Mouse (Mus musculus) hindbrain, embryonic 15.5 days (tissue): ENCODE results near the gene Dlgap5. TPM values are rescaled to one million over a fixed set of nuclear protein-coding genes. Genes with fewer than 3 reads are reported as not detected.

ENCODE experiments used
- ATAC-seq: fragments of 200-750 bp; cut with Nextera tagmentation; 2 replicates; pipeline ENCODE4 v1.8.0; 2017; ENCODE audit warnings: low read depth, moderate number of reproducible peaks, moderate TSS enrichment; ENCODE audit not compliant: low FRiP score
- H3K27ac ChIP-seq: fragments of 300-500 bp; sonication (generic); replicated peaks from 2 replicates; pipeline ENCODE4 v1.5.1; 2015; ENCODE audit warnings: mild to moderate bottlenecking, inconsistent platforms
- H3K27me3 ChIP-seq: fragments of 300-500 bp; sonication (generic); 2 replicates; pipeline ENCODE4 v1.6.1; 2015; ENCODE audit warnings: control low read depth, inconsistent platforms
- H3K36me3 ChIP-seq: fragments of 300-500 bp; sonication (generic); 2 replicates; pipeline ENCODE4 v1.6.1; 2015; ENCODE audit warnings: control low read depth, inconsistent platforms
- H3K4me1 ChIP-seq: fragments of 300-500 bp; sonication (generic); replicated peaks from 2 replicates; pipeline ENCODE4 v1.6.1; 2015; ENCODE audit warnings: control low read depth, inconsistent platforms
- H3K4me2 ChIP-seq: fragments of 300-500 bp; sonication (generic); 2 replicates; pipeline ENCODE4 v1.6.1; 2015; ENCODE audit warnings: moderate library complexity, mild to moderate bottlenecking, inconsistent platforms
- H3K4me3 ChIP-seq: fragments of 300-500 bp; sonication (generic); 2 replicates; pipeline ENCODE4 v1.5.1; 2015; ENCODE audit warnings: mild to moderate bottlenecking, inconsistent platforms
- H3K9ac ChIP-seq: fragments of 300-500 bp; sonication (generic); 2 replicates; pipeline ENCODE4 v1.6.1; 2015; ENCODE audit warnings: inconsistent platforms
- H3K9me3 ChIP-seq: fragments of 300-500 bp; sonication (generic); 2 replicates; pipeline ENCODE4 v1.6.1; 2016; ENCODE audit warnings: control low read depth, inconsistent platforms
- whole genome bisulfite sequencing: fragments of 180-500 bp; shearing (Covaris S2); methylation state at CpG from one replicate; pipeline ENCODE4 v1.1.7; 2015; 5-methylcytosine and 5-hydroxymethylcytosine counted together
- polyA plus RNA-seq: library from polyadenylated mRNA; unstranded; fragments of >200 nt; fragmentation: Nextera tagmentation; extraction: Ambion mirVana; gene quantifications from 2 replicates; pipeline ENCODE4 v1.2.1, GENCODE M21; 2015

The Dlgap5 gene
- polyA plus RNA-seq, 1 experiment from 2014 or later = 8.4 TPM

DNA sequence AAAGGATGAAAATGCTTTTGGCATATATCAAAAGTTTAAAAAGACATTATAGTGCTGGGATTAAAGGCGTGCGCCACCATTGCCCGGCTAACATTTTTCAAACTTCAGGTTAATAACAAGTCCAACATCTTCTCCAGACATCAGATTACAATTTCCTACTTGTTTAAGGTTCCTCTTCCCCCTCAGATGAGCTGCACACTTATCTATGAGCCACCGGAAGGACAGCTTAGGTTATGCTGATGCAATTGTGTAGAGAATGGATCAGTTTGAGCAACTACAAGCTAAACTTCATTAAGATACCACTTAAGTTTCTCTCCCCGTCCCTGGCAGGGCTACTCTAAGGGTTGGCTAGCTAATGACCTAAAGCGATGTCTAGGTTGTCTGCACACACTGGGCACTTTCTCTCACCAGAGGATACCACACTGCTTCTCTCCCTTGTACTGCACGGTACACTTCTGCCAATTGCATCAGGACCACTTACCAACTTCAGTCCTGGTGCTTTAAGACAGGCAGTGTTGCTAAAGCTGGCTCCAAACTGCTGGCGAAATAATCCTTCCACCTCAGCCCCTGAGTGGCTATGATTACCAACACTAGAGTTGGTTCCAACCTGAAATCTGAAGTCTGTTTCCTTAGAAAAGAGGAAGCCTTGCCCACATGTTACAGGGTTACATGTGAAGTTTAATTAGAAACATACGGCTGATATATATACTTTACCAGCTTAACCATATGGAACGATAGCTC is 24.7 kb downstream of the Dlgap5 start:
- 95% methylated on average over 10 of the region's 10 CpGs for WGBS
- no peak for ATAC-seq
- H3K4me1 ChIP-seq = 0 out of 2 replicates have a peak, but pooled peaks cover 6% of the 10 kb centered on the region
- H3K36me3 ChIP-seq = no peaks in the 10 kb centered on the region
- no peaks in the 10 kb centered on the region for H3K27me3 ChIP-seq
- no peaks in the 10 kb centered on the region for H3K9me3 ChIP-seq
- H3K27ac ChIP-seq = no peak overlapping the region
- H3K4me3 ChIP-seq = no peak overlapping the region
- H3K4me2 ChIP-seq = no peak overlapping the region
- H3K9ac ChIP-seq = no peak overlapping the region

DNA sequence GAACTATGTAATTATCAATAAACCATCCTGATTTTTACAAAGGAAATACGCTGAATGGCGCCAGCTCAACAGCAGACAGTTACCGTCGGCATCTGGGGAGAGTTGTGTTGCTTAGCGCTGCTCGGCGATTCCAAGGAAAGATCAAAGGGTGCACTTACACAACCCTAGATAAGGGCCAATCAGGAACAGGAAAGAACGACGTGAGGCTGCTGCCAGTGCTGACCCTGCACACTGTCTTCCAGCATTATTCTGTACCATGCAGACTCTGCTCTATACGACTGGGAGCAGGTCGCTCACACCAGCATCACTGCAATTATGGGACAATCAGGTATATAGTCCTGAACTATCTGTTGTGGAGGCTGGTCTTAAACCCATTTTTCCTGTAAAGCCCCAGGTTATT is 32.1 kb downstream of the Dlgap5 start:
- Histone ChIP-seq H3K4me1 (no peaks in the 10 kb centered on the region), H3K4me2 (no peak overlapping the region), H3K4me3 (no peak overlapping the region), H3K9me3 (no peaks in the 10 kb centered on the region), H3K27me3 (no peaks in the 10 kb centered on the region), H3K9ac (no peak overlapping the region), H3K36me3 (no peaks in the 10 kb centered on the region), H3K27ac (no peak overlapping the region)
- WGBS = 87% methylated on average over 11 of the region's 11 CpGs
- ATAC-seq = no peak

DNA sequence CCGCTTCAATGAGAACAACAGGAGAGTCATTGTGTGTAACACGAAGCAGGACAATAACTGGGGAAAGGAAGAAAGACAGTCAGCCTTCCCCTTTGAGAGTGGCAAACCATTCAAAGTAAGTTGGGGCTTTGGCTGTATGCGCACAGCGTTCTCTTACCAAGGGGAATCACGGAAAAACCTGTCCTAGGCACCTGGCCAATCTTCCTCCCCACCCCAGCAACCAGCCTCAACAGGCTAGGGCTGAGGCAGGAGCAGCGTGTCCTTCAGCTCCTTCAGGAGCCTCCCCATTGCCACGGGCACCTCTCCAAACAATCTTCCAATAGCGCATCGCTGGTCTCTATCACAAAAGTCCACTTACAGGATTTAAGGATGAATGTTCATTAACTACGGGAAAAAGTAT is 33.6 kb downstream of the Dlgap5 start:
- no peaks in the 10 kb centered on the region for H3K27me3 ChIP-seq
- no peaks in the 10 kb centered on the region for H3K9me3 ChIP-seq
- 85% methylated on average over 10 of the region's 10 CpGs for WGBS
- ATAC-seq = no peak
- H3K4me3 ChIP-seq = no peak overlapping the region
- H3K27ac ChIP-seq = no peak overlapping the region
- H3K9ac ChIP-seq = no peak overlapping the region
- H3K36me3 ChIP-seq = no peaks in the 10 kb centered on the region
- no peaks in the 10 kb centered on the region for H3K4me1 ChIP-seq
- no peak overlapping the region for H3K4me2 ChIP-seq

DNA sequence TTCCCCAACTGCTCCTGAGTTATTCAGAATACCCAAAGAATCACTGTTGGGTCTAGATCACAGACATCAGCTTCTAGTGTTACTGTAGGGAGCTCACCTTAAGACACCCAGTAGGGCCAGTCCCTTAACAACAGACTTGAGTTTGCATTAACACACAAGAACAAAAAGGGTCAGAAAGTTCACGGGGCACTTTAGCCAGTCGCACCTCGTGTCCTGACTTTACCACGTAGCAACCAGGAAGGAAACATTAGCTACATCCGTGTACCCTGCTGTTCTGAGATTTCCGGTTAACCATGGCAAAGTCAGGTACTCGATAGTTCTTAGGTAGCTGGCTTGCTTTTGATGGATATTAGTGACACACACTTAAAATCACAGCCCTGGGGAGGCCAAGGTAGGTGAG is 34.3 kb downstream of the Dlgap5 start:
- Histone ChIP-seq H3K4me2 (no peak overlapping the region), H3K4me1 (no peaks in the 10 kb centered on the region), H3K9me3 (no peaks in the 10 kb centered on the region), H3K4me3 (no peak overlapping the region), H3K27me3 (no peaks in the 10 kb centered on the region), H3K36me3 (no peaks in the 10 kb centered on the region), H3K9ac (no peak overlapping the region), H3K27ac (no peak overlapping the region)
- no peak for ATAC-seq
- WGBS = 86% methylated on average over 7 of the region's 7 CpGs

DNA sequence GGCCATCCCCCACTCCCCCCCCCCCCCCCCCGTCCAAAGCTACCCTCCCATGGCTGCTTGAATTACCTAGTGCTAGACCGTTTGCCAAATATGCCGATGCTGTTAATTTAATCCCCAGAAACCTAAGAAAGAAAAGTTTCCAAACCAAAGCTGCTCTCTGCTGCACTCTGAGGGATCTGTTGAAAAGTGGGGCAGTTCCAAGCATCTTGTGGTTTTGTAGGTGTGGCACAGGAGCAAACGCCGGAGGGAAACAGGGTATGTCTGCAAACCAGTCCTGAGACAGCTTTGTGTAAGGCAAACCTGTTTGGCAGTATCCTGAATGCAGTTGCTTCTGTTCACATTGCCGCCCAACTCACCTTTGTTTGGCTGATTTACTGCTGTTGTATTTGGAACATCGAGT is 39.9 kb downstream of the Dlgap5 start:
- H3K4me1 ChIP-seq = peaks cover 9% of the 10 kb centered on the region
- no peak overlapping the region for H3K4me2 ChIP-seq
- no peaks in the 10 kb centered on the region for H3K9me3 ChIP-seq
- 81% methylated on average over 7 of the region's 7 CpGs for WGBS
- no peak overlapping the region for H3K9ac ChIP-seq
- H3K36me3 ChIP-seq = no peaks in the 10 kb centered on the region
- H3K27me3 ChIP-seq = peaks cover 12% of the 10 kb centered on the region
- no peak for ATAC-seq
- H3K4me3 ChIP-seq = no peak overlapping the region
- H3K27ac ChIP-seq = no peak overlapping the region

DNA sequence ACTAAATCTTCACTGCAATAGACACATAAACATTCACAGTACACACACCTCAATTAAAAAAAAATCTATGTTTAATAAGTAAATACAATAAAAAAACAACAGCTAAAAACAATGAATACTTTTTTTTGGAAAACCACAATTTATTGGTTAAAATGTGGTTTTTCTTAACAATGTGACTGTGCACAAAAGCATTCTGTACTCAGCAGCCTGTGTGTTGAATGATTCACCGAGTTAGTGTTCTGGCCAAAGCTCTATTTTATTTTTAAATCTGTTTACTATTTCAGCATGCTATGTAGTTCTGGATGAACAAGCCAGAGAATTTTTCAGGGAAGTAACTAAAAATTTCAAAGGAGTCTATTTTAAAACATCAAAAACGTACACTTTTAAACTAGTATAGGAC is 41.7 kb downstream of the Dlgap5 start:
- Histone ChIP-seq H3K4me3 (no peak overlapping the region), H3K4me2 (no peak overlapping the region), H3K9ac (no peak overlapping the region), H3K36me3 (no peaks in the 10 kb centered on the region), H3K27me3 (peaks cover 13% of the 10 kb centered on the region), H3K9me3 (no peaks in the 10 kb centered on the region), H3K4me1 (peaks cover 9% of the 10 kb centered on the region), H3K27ac (no peak overlapping the region)
- 76% methylated on average over 2 of the region's 2 CpGs for WGBS
- ATAC-seq = no peak

DNA sequence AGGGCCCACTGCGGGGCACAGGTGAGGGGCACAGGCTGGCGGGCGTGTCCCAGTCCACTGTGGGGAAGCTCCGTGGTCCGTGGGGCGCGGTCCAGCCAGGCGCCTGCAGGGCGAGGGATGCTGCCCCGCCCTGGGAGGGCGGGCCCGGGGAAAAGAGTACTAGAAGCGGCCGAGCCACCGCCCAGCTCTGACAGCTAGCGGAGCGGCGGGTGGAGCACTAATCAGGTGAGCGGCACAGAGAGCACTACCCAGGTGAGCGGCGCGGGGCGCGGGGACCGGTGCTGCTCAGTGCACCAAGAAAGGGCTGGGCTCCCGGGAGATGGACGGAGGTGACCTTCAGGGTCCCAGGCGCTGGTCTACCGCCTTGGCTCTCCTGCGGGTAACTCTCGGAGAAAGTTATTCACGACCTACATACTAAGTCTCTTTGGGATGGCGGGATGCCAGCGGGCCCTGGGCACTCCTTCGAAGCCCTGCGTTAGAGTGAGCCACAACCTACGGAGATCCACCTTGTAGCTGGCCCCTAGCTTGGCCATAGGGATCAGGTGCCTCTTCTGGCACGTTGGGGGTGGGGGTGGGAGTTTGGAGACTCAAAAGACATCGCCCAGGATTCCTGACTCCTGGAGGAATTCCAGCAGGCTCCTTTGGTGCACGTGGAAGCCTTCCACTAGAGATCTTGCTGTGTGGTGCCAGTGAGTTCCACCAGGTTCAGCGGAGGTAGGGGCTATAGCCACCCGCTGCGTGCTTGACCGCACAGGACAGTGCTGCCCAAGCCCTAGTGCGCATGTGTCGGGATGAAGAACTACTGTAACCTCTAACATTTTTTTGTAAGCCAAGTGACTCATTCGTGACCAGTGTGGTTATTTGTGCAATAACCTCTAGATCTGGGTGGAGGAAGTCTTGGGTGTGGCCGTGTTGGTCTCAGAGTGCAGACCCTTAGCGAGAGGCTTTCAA is 44.2 kb downstream of the Dlgap5 start:
- H3K4me1 ChIP-seq = peaks cover 9% of the 10 kb centered on the region
- peak; percentile 38; the same call in 1 of the 2 replicates for ATAC-seq
- WGBS = 15% methylated on average over 48 of the region's 49 CpGs
- no peaks in the 10 kb centered on the region for H3K36me3 ChIP-seq
- no peak overlapping the region for H3K9ac ChIP-seq
- peak overlapping the region; percentile 69 for H3K4me2 ChIP-seq
- H3K9me3 ChIP-seq = no peaks in the 10 kb centered on the region
- peaks cover 13% of the 10 kb centered on the region for H3K27me3 ChIP-seq
- peak overlapping the region; percentile 28 for H3K4me3 ChIP-seq
- H3K27ac ChIP-seq = no peak overlapping the region

DNA sequence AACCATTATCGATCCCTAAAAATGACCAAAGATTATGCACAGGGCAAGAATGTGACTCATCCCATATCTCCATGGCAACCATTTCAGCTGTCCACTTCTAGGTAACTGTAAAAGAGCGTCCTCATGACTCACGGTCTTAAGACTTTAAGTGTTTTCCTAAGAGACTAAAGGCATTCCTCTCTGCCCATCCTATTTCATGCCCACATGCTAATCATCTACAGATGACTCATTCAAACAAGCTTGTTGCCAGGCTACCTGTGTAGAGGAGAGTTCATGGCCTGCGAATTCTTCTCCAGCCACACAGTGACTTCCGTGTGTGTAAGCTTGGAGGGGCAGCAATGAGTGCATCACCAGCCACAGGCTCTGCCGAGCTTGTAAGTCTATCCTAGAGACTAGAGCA is 46.5 kb downstream of the Dlgap5 start:
- no peak for ATAC-seq
- H3K9me3 ChIP-seq = no peaks in the 10 kb centered on the region
- H3K27me3 ChIP-seq = peaks cover 13% of the 10 kb centered on the region

DNA sequence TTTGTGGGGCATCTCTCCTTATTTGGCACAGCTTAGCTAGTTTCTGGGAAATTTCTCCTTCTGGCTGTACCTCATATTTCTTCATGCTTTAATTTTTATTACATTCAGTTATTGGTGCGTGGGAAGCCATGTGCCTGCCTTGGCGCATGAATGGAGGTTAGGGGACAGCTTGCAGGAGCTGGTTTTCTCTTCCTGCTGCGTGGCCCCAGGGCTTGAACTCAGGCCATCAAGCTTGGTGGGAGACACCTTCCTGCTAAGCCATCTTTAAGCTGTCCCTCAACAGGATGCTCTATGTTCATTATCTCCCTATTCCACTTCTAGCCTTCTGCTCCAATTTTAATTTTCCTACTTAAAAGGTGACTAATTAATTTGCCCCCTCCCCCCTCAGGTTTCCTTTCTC is 47.4 kb downstream of the Dlgap5 start:
- peaks cover 13% of the 10 kb centered on the region for H3K27me3 ChIP-seq
- ATAC-seq = no peak
- H3K4me1 ChIP-seq = peaks cover 22% of the 10 kb centered on the region
- H3K4me3 ChIP-seq = no peak overlapping the region
- H3K9me3 ChIP-seq = no peaks in the 10 kb centered on the region
- no peak overlapping the region for H3K4me2 ChIP-seq
- no peak overlapping the region for H3K27ac ChIP-seq
- 84% methylated on average over 3 of the region's 3 CpGs for WGBS
- no peak overlapping the region for H3K9ac ChIP-seq
- H3K36me3 ChIP-seq = no peaks in the 10 kb centered on the region

More for the DNA sequence above, 46.5 kb downstream of the Dlgap5 start:
- 72% methylated on average over 6 of the region's 6 CpGs for WGBS
- Histone ChIP-seq H3K4me3 (no peak overlapping the region), H3K4me1 (peaks cover 20% of the 10 kb centered on the region), H3K4me2 (no peak overlapping the region), H3K9ac (no peak overlapping the region), H3K27ac (no peak overlapping the region), H3K36me3 (no peaks in the 10 kb centered on the region)

DNA sequence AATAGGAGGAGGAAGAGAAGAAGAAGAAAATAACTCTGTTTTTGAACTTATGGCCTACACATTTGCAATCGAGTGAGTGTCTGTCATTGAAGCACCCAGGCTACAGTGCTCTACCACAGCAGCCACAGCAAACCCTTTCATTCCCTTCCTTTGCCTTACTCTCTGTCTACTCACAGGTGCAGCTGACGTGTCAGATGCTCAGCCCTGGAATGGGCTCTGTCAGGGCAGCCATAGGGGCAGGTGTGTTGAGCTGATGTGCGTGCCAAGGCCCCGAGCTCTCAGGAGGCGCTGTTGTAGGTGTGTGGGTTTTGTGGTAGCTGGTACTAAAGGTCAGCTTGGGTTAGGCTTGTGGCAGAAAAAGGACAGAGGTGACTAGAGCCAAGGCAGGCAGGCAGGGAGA is 48.5 kb downstream of the Dlgap5 start:
- Histone ChIP-seq H3K36me3 (no peaks in the 10 kb centered on the region), H3K4me3 (no peak overlapping the region), H3K4me2 (no peak overlapping the region), H3K27ac (no peak overlapping the region), H3K9ac (no peak overlapping the region), H3K27me3 (peaks cover 13% of the 10 kb centered on the region), H3K9me3 (no peaks in the 10 kb centered on the region), H3K4me1 (peaks cover 27% of the 10 kb centered on the region)
- 87% methylated on average over 5 of the region's 5 CpGs for WGBS
- no peak for ATAC-seq

DNA sequence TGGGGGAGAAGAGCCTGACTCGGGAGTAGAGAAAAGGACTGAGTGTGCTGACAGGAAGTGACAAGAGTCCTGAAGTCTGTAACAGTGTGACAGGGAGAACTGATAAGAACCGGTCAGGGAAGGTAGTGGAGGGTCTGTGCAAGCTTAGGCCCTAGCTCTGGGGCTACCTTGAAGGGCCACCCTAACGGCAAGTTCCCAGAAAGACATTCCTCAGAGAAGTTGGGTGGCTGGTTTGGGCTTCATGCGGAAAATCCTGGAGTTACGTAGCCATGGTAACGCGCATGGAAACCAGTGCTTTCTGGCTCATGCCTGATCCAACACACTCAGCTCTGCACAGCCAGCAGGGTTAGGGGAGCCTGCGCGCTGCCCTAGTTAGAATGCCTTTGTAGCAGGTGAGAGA is 50.7 kb downstream of the Dlgap5 start, which contains the start of gene Lgals3:
TSS of gene Lgals3 (plus strand) at position 291 of the 400 bp plus-strand sequence.
- H3K9ac ChIP-seq = no peak within 1 kb of the TSS
- peak; percentile 91 for ATAC-seq

DNA sequence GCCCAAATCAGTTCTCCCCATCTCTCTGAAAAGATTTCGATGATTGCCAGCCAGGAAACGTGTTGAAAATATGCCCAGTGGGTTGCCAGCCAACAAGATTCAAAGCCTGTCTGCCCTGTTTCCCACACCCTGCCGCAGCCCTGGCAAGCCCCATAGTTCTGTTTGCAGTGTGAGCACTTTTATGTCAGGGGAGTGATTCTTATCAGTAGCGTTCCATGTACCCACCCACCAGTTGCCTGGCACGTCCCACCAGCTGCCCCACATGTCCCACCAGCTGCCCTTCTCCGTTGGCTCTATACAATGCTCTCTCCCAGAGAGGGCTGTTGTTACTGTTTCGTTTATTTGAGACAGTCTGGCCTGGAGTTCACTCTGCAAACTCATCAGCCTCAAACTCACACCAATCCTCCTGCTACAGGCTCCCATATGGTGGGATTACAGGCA is 51.3 kb downstream of the Dlgap5 start:
- H3K4me3 ChIP-seq = no peak overlapping the region
- H3K9ac ChIP-seq = no peak overlapping the region
- WGBS = 33% methylated on average over 7 of the region's 7 CpGs
- H3K27ac ChIP-seq = peak overlapping the region; percentile 73
- ATAC-seq = peak; percentile 63; the same call in 1 of the 2 replicates
- no peak overlapping the region for H3K4me2 ChIP-seq
- H3K27me3 ChIP-seq = no peaks in the 10 kb centered on the region
- peaks cover 19% of the 10 kb centered on the region for H3K4me1 ChIP-seq
- no peaks in the 10 kb centered on the region for H3K36me3 ChIP-seq
- no peaks in the 10 kb centered on the region for H3K9me3 ChIP-seq

More for the DNA sequence above, 50.7 kb downstream of the Dlgap5 start, which contains the start of gene Lgals3:
- Histone ChIP-seq H3K4me3 (no peak within 1 kb of the TSS), H3K4me1 (peaks cover 19% of the 10 kb centered on the region), H3K36me3 (no peaks in the 10 kb centered on the region), H3K4me2 (peak within 1 kb of the TSS; percentile 36), H3K27me3 (no peaks in the 10 kb centered on the region), H3K27ac (peak within 1 kb of the TSS; percentile 73), H3K9me3 (no peaks in the 10 kb centered on the region)
- 33% methylated on average over 9 of the region's 9 CpGs for WGBS
